Mouse (Mus musculus): Measurements from ENCODE around the gene Stard13.

DNA sequence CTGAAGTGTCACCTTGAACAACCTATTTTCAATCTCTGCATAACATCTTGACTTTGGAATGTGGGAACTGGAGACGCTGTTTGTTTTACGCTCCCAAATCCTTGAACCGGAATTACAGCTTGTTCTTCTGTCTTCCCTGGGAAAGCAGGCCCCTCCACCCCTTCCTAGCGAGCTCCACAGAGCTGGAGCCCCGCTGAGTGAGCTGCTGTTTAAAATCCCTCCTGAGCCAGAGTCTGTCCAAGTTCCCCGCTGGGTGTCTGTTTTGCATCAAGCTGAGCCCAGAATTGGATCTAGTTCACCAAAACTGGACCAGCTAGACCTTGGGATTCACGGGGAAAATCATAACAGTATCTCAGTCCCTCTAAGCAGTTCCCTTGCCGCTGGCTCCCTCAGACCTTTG lies 210.2 kb downstream of the Stard13 start:
- TF ChIP-seq CTCF (IDR thresholded peaks at IDR 0.05; ENCODE audit: insufficient read depth, low read length): no peak
- TF ChIP-seq POLR2A (IDR thresholded peaks at IDR 0.05; ENCODE audit: borderline replicate concordance, extremely low read depth, low read depth, low read length): no peak
